Mouse (Mus musculus): ENCODE results near the gene Metrn.

Gene Metrn

DNA sequence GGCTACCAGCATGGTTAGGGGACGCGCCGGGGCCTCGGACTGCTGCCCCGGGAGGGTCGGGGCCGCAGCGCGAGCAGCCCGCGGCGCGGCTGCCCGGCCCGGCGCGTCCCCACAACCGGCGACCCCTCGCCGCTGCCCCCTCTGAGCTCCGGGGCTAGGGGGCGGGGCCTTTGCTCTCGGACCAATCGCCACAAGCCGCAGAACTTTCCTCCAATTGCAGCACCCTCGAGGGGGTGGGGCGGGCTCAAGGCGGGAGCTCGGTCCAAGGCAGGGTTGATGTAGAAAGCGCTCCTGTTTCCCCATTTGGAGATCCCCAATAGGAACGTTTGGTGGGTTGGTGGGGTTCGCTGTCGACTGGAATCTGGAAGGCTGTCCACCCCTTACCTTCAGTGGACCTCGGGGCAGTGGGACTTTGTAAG is at the start of gene Metrn:
Metrn (minus strand) TSS at position 186 of the 419 bp plus-strand sequence.
- peak; percentile 88 for DNase-seq

DNA sequence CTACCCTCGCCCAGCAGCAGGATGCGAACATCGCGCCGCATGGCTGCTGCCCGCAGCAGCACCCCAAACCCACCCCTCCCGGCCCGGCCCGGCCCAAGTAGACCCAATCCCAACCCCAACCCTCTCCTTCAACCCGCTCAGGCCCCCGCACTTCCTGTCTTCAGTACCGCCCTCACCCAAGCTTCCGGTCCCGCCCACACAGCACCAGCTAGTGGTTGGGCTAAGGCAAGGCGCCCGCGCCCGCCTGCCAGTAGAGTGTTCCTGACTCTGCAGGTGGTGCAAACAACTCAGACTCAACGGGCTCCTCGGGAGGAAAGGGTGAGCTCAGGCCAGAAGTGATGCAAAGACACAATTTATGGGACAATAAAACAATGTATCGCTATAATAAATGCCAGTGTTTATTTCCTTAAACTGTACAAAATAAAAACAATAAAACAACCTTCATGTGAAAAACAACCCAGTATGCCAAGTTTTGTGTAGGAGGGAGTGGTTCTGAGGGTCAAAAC is 47.5 kb upstream of the Metrn start, which contains the start of gene Rhot2:
Rhot2 (minus strand) TSS at position 456 of the 506 bp plus-strand sequence.
- DNase-seq = peak; percentile 97 to 98

DNA sequence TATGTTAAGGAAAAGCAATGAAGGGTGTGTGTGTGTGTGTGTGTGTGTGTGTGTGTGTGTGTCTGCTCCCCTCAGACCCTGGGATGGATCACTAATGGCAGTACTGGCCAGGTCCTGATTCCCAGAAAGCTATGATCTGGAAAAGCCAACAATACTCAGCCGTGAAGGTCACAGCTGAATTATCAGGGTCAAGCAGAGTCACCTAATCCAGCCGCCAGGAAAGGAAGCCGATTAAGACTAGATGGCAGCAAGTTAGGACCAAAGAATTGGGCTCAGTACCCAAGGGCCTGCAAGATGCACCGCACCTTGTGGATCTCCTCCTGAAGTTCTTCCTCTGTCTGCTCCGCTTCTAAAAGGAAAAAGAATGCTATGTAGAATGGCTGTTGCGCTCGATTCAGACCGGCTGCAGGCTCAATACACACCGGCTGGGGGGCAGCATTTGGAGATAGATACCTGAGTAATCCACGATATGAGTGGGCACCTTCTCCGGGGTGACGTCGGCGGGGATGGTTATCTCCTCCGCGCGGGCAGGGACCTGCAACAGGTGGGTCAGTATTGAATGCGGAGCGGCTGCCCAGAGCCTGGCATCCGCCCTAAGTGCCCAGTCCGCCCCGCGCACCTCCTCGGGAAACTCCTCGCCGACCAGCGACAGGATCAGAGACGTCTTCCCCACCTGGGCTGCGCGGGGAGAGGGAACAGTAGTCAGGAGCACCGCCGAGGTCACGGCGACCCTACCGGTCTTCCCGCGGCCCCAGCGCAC is 46.9 kb upstream of the Metrn start:
- no peak for DNase-seq

DNA sequence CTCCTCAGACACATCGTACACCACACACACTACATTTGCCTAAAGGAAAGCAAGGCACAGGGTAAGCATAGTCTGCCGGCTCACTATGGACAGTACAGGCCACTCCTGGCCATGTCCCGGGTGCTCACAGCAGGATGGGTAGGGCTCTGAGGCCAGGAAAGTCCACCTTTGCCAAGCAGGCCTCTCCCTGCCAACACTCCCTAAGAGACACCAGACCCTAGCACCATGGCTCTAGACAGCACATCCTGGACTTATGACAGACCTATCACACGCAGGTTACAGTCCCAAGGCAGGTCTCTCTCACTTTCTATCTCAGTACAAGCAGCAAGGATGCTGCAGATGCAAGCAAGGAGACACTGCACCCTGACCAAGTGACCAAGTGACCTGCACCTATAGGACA is 46.2 kb upstream of the Metrn start:
- no peak for DNase-seq

DNA sequence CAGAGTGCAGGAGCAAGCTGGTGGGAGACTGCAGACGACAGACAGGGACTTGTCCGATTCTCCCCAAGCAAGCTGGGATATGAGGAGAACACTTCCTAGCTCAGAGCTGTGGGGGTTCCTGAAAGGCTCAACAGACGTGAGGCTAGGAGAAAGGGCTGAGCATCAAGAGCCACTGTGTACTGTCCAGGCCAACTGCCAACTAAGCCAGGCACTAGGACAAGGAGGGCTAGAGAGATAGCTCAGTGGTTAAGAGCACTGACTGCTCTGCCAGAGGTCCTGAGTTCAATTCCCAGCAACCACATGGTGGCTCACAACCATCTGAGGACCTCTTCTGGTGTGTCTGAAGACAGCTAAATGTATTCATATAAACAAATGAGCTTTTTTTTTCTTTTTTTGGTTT is 45.6 kb upstream of the Metrn start:
- no peak for DNase-seq

DNA sequence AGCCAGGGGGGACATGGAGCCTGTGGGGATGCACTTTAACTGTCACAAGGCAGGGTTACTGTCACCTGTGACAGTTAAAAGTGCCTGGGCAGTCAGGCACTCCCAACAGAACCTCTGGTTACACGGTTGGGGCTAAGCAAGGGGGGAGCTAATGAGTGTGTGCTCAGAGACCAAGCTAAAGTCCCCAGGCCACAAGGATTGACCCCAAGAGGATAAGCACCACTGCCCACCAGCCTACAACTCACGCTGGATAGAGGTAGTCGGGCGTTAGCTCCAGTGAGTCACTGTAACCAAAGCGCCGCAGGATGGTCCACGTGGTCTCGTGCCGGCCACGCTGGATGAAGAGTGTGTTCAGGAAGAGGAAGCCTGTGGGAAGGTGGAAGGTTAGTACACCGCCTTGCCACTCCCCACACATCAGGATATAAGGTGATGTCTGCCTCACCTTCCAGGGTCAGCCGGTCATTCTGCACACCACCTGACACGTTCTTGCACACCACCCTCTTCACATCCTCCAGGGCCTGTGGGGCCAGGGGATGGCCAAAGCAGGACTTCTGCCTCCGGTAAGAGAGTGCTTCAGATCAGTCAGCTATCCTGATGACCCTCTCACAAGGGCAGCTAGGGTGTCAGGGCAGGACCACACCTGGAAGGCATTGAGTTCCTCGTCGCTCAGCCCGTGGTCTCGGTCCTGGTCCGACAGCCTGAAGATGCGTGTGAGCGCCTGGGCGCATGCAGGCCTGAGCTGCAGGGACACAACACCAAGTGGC is 44.4 kb upstream of the Metrn start, which contains the start of gene Gm20683:
Gm20683 (minus strand) TSS at position 647 of the 764 bp plus-strand sequence.
- no peak for DNase-seq

DNA sequence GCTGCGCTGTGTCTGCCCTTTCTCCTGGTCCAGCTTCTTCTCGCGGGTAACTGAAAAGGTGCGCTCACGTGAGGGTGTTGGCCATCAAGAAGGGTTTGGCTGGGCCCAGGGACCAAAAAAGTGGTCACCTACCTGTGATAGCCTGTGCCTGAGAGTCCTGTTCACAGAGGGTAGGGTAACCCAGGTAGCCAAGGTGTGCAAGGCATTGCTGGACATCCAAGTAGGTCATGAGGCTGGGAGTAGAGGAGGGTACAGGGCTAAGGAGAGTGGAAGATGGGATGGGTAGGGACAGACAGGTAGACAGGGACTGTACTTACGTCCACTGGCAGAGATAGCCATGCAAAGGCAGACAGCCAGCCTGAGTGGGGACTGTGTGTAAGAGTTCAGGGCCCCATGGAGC is 43.6 kb upstream of the Metrn start:
- DNase-seq = no peak

DNA sequence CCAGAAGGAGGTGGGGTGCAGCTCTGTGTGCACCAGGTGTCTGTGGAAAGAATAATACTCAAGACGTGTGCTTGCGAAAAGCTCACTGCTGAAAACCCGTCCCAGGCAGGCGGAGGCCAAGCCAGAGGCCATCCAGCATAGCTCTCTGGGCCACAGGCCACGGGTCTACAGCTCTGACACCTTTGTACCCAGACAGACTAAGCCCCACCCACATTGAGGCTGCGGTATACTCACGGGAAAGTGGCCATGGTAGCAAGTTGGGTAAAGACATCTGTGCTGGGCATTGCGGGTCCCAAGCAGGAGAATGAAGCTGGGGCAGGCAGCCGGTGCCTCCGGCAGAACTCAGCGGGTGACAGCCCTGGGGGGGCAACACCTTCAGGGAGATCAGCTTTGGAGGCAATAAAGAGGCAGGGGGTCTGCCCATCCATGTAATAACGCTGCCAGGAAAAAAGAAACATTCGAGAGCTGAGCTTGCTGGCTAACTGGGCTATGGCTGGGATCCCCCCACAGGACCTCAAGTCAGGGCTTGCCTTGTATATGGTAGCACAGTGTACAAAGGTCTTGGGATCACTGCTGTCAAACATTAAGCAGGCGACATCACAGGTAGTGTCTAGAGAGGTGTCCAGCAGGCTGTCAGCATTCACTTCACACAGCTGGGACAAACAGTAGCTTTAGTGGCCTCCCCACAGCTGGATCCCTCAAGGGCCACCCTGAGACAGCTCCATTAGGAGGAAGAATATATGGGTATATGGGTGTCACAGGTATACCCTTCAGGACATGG is 42.7 kb upstream of the Metrn start:
- DNase-seq = no peak

DNA sequence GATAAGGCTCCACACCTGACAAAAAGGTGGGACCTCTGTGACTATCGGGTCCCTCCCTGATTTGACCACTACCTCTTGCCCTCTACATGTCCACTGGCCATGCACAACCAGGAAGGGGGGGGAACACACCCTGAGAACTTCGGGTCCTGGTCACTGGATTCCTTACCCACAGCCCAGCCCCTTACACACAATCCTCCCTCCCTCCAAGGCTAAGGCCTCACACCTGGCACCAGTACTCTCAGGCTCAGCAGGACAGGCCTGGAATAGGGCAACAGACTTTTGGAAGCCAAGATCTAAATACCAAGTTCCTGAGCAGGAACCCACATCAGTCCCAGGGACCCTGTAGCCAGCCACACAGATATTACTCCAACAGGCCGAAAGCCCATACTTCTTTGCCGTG is 42.0 kb upstream of the Metrn start:
- DNase-seq = no peak

DNA sequence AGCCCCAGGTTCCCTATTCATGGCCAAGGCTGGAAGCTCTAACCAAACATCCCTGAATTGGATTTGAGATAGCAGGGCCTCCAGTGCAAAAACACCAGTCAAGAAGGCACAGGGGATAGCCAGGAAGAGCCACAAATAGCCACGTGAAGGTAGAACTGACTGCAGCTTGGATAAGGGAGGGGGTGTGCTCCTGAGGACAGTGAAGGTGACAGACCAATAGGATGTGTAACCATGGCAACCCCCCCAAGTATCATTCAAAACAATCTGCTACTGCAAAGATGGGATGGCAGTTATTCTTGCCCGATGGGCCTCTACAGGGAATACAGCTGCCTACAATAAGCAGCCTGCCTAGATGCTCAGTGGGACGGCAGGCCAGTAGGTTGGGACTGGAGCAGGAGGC is 40.6 kb upstream of the Metrn start:
- no peak for DNase-seq

DNA sequence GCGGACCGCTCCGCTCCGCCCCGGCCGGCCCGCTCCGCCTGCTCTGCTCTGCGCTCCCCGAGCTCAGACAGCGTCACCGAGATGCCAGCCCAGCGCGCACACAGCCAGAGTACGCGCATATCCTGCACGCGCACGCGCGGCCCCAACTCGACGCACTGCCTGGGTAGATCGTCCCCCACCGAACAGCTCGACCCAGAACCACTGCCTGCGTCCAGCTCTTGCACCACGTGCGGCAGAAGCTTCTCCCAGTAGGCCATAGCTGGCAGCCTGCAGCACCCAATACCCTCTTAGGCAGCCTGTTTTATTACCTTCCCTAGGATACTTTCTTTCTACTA is 40.1 kb upstream of the Metrn start, which contains the start of gene Rhbdl1:
Rhbdl1 (minus strand) TSS at position 220 of the 335 bp plus-strand sequence.
- DNase-seq = peak; percentile 57 to 64

DNA sequence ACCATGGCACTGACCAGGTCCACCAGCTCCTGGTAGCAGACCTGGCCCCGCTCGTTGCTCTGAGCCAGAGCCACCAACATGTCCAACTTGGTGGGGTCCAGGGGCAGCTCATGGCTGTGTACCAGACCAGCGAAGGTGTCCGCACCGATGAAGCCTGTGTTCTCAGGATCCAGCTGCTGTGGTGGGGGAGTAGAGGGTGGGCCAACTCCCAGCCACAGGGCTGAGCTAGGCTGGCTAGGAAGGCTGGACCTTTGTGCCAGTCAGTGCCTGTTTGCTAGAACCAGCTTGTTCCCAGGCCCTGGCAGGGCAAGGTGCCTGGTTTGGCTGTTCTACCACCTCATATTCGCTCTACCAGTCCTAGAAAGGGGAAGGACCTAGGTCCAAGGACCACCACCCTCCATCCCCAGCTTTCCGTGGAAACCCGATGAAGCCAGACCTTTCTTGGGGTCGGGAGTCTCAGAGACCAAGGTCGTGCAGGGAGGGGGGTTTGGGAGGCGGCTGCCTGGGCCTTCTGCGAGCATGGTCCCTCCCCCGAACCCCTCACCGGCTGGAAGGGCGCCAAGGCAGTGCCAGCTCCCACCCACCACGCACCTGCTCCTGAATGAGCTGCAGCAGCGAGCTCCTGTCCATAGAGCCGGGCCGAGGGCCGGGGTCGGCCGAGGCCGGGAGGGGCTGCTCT is 39.6 kb upstream of the Metrn start:
- DNase-seq = no peak

DNA sequence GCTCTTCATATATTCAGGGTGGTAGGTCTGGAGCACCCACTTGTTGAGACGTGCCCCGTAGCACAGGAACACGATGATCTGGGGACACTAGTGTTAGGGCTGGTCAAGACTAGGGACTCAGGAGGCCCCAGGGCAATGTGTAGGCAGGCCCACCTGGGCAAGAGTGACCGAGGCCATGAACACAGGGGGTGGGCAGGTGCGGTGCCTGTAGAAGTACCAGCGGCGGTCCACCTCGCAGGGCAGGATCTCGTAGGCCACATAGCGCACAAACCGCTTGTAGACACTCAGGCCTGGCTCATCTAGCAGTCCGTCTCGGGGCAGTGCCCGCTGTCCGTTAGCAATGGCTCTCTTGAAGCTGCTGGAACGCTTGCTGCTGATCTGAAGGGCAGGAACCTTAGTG is 38.9 kb upstream of the Metrn start:
- no peak for DNase-seq

DNA sequence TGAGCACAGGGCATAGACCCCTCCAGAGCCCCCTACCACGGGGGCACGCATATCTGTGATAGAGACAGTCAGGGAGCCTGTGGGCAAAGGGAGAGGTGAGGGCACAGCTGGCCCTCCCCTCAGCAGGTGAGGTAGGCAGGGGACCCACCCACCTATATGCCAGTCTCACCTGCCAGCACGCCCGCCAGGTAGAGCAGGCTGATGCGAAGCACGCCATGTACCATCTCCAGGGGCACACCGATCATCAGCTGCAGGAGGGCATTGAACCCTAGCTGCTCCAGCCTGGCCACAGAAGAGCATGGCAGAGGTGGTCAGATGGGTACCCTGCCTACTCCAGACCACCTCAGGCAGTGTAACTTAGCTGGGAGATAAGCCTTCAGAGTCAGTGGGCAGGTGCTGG is 38.4 kb upstream of the Metrn start:
- DNase-seq = no peak

DNA sequence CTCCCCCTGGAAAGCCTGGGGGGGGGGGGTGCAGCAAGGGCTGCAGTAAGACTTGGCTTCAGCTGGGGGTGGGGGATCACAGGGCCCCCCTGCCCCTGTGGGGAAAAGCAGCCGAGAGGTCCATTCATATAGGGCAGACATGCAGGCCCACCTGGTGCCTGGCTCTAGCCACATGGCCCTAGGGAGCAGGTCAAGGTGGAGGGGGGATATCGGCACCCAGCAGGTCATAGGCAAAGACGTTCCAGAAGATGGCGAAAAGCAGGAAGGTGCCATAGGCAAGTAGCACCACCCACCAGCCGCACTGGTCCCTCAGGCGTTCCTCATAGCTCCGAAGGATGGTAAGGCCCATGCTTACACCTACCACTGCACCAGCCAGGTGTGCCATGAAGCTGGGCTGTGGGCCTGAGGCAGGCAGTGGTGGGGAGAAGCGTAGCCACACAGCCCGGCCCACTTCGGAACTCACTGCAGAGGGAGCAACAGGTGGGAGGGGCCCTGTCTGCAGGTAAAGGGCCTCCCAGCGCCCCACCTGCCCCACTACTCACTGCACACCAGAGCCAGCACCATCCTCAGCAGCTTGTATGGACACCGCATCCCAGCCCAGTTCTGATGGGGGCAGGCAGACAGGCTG is 37.8 kb upstream of the Metrn start:
- DNase-seq = no peak

DNA sequence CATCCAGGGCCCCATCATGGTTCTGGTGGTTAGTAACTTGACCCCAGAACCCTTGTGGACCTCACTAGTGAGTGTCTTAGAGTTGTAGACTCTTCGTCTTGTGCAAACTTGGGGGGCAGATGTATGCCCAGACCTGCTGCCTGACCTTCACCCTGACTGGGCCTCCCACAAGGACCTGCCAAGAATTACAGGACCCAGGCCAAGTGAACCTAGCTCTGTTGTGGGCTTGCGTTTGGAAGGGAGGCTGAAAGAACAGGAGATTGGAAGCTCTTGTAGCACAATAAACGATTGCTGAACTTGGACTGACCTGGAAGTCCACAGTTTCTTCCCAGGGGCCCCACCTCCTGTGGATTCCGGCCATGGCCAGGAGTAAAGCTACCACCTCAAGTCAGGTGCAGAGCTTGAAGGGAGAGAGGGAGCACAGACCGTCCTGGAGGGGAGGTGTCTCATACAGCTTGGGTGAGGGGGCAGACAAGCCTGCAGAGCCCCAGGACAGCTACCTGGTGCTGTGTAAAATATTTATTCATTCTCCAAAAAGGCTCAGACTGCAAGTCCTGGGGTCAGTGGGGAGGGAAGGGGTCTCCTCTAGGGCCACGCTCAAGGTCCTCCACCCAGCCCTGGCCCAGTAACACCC is 37.1 kb upstream of the Metrn start:
- DNase-seq = peak in 1 of 2 experiments; percentile 53

DNA sequence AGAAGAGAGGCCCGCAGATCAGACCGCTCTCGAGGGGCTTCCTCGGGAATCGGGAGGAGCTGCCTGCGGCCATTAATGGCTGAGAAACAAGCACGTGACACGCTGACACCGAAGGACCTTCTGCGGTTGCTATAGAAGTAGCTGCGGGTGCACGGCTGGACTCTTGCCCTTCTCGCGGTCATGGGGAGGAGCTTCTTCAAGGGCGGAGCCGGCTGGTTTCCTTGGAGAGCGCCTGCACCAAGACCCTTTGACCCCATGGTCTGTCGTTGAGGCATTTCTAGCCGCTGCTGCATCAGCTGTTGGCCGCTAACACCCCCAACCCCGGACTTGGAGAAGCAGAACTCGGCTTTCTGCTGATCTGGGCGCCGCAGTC is 36.3 kb upstream of the Metrn start, which contains the start of gene Stub1:
Stub1 (minus strand) TSS at position 114 of the 373 bp plus-strand sequence.
- DNase-seq = peak; percentile 94 to 95

DNA sequence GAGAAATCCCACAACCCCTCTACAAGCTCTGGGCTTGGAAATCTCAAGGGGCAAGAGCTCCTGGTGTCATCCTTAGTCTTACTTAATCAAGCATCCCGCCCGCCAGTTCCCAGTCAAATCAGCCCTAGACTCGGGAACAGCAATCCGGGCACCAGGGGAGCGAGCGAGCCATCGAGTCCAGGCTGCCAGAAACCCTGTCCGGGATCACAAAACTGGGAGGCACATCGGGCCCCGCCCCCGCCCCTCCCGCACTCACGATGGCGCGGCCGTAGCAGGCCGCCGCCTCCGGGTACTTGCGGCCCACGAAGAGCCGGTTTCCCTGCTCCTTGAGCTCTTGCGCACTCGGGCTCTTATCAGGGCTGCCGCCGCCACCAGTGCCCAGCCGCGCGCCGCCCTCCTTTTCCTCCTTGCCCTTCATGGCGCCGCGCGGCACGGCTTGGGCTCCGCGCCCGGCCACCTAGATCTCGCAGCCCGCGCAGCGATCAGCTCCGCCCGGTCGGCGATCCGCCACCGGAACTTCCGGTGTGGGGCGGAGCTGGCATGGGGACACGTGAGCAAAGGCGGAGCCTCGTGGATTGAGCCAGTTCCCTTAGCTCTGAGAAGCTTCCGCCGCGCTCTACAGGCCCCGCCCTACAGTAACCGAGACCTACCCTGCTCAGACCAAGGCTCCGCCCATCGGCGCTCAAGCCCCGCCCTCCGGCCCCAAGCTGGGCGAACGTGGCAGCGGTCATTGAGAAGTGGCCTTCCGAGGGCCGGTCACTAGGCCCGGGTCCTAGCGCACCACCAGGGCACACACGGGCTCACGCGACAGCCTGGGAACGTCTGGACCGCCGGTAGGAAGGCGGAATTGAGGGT is 35.7 kb upstream of the Metrn start:
- peak; percentile 99 to 100 for DNase-seq

DNA sequence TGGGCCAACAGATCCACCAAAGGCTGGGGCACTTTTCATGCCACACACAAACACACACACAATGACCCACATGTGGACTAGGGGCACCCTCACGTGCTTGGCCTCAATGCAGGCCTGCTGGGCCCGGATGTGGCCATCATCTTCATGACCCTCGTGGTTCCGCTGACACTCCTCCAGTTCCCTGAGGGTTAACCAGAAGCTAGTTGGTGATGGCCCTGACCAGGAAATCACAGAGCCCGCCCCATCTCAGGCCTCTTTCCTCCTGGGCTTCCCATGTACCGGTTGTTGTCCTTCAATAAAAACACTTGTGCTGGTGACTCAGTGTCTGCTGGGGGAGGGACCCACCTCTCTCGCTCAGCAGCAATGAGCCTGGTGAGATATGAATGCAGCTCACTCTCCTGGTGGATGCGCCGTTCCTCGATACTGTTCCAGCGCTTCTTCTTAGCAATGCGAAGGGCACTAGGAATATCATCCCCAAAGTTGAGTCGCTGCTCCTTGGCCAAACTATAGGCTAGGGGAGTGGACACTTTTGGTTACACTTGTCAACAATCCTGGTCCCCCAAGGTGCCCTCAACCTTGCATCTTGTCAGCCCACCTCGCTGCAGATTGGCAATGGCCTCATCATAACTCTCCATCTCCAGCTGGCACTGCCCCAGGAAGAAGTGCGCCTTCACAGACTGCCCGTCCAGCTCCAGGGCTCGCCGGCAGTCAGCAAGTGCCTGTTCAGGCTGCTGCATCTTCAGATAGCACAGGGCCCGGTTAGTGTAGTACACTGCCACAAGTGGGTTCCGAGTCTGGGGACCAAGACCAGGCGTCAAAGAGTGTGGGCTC is 34.7 kb upstream of the Metrn start:
- no peak for DNase-seq

All from lung, adult 18-20 months (tissue).